In the genomic region with DNA sequence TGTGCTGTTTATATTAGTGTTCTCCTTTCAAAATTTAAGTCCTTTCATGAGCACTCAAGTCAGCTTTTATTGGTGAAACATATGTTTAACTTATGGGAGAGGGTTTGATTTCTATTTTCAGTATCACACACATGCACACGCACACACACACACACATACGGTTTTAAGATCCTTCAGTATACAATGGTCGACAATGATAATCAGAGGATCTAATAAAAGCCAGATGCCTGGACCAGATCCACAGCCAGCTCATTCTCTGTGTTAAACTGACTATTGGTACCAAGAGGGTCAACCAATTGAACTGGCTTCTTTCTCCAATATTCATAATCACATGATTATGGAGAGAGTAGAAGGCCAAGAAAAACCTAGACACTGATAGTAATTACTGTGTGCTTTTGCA, we compare ENCODE assay signal across 36 mouse cellular contexts. TPM values are rescaled to one million over a fixed set of nuclear protein-coding genes. Genes with fewer than 3 reads are reported as not detected.
"Had no signal": no experiment of that assay in that cellular context is flagged by ENCODE, and none has a peak within 500 bp of the region (broad histone marks: within the 10 kb centered on the region; RNA-seq: fewer than 3 reads in every experiment).

No protein-coding gene starts in this region.

- DNase-seq: cerebellum, adult 8-10 months; cerebellum, adult 9-10 months; cerebellum, adult 9-11 months; cerebellum, postnatal 10 days; cerebellum, postnatal 14 days; cerebellum, postnatal 25 days; cerebellum, postnatal 36 days; embryo, embryonic 11 days; forebrain, postnatal 0 days; gastrocnemius, adult 2 months; gastrocnemius, postnatal 10 days; gastrocnemius, postnatal 14 days; gastrocnemius, postnatal 25 days; gastrocnemius, postnatal 36 days; heart, adult 18-20 months; heart, adult 2 months had no signal

- H3K9me3 ChIP-seq: embryonic facial prominence, embryonic 12.5 days; embryonic facial prominence, embryonic 13.5 days; embryonic facial prominence, embryonic 15.5 days; forebrain, embryonic 12.5 days; forebrain, embryonic 13.5 days; forebrain, embryonic 15.5 days; heart, embryonic 10.5 days had no signal

- H3K4me2 ChIP-seq: embryonic facial prominence, embryonic 12.5 days; embryonic facial prominence, embryonic 13.5 days; embryonic facial prominence, embryonic 15.5 days; forebrain, embryonic 12.5 days; forebrain, embryonic 13.5 days; forebrain, embryonic 15.5 days had no signal

- ATAC-seq: forebrain, embryonic 13.5 days; forebrain, embryonic 14.5 days; forebrain, embryonic 15.5 days; forebrain, embryonic 16.5 days; forebrain, postnatal 0 days had no signal

- H3K27me3 ChIP-seq: embryonic facial prominence, embryonic 12.5 days; embryonic facial prominence, embryonic 13.5 days; embryonic facial prominence, embryonic 15.5 days; forebrain, embryonic 12.5 days; forebrain, embryonic 13.5 days; forebrain, embryonic 15.5 days had no signal

- H3K27ac ChIP-seq: embryonic facial prominence, embryonic 12.5 days; embryonic facial prominence, embryonic 13.5 days; embryonic facial prominence, embryonic 15.5 days; forebrain, embryonic 10.5 days; forebrain, embryonic 12.5 days; forebrain, embryonic 13.5 days; forebrain, embryonic 15.5 days; gastrocnemius, adult 2 months; heart, adult 2 months; heart, embryonic 10.5 days had no signal

- H3K9ac ChIP-seq: embryonic facial prominence, embryonic 12.5 days; embryonic facial prominence, embryonic 13.5 days; embryonic facial prominence, embryonic 15.5 days; forebrain, embryonic 12.5 days; forebrain, embryonic 13.5 days; forebrain, embryonic 15.5 days; forebrain, postnatal 0 days had no signal

- H3K4me1 ChIP-seq: embryonic facial prominence, embryonic 12.5 days; embryonic facial prominence, embryonic 15.5 days; forebrain, embryonic 10.5 days; forebrain, embryonic 12.5 days; forebrain, embryonic 13.5 days; forebrain, embryonic 15.5 days; heart, embryonic 10.5 days had no signal

- H3K36me3 ChIP-seq: embryonic facial prominence, embryonic 12.5 days; embryonic facial prominence, embryonic 13.5 days; embryonic facial prominence, embryonic 15.5 days; forebrain, embryonic 10.5 days; forebrain, embryonic 12.5 days; forebrain, embryonic 15.5 days; heart, embryonic 10.5 days had no signal

- H3K4me3 ChIP-seq: embryonic facial prominence, embryonic 12.5 days; embryonic facial prominence, embryonic 13.5 days; embryonic facial prominence, embryonic 15.5 days; erythroblast, embryonic 14.5 days; forebrain, embryonic 10.5 days; forebrain, embryonic 12.5 days; forebrain, embryonic 13.5 days; forebrain, embryonic 15.5 days; gastrocnemius, adult 2 months; heart, adult 2 months; heart, embryonic 10.5 days had no signal

RNA-seq across cellular contexts. Expression of gene Mmp7, which starts 3.8 kb away (rescaled TPM):
- total RNA-seq: common myeloid progenitor, adult 5-6 weeks; forebrain, postnatal 0 days; gastrocnemius, adult 18-20 months; gastrocnemius, adult 2 months; gastrocnemius, adult 8-10 months; gastrocnemius, postnatal 10 days; gastrocnemius, postnatal 14 days; gastrocnemius, postnatal 25 days; gastrocnemius, postnatal 36 days; gastrocnemius, postnatal 4 days; granulocyte monocyte progenitor cell, adult 5-6 weeks; heart, adult 18-20 months; heart, adult 2 months; heart, adult 8-10 months had no signal
- polyA plus RNA-seq: cortical plate, adult 2 months; embryonic facial prominence, embryonic 12.5 days; embryonic facial prominence, embryonic 13.5 days; embryonic facial prominence, embryonic 15.5 days; erythroblast, embryonic 14.5 days; forebrain, embryonic 10.5 days; forebrain, embryonic 11.5 days; forebrain, embryonic 12.5 days; forebrain, embryonic 13.5 days; forebrain, embryonic 14.5 days; forebrain, embryonic 15.5 days; forebrain, embryonic 16.5 days; forebrain, postnatal 0 days; frontal cortex, adult 2 months; heart, adult 2 months; heart, embryonic 10.5 days had no signal
